Mouse (Mus musculus) spleen, postnatal 14 days (tissue): ENCODE data around the gene Il17re.

Experiments used
- DNase-seq, 2 experiments: peaks; one replicate each; pipeline ENCODE4 v3.0.0; 2021 to 2022; ENCODE audit warnings: low spot score in 2 of 2

Gene Il17re

GRCm38 (mm10) chr6:113443091-113443490 lies 15.2 kb upstream of the Il17re start:
- DNase-seq, result no peak

- DNase-seq, result no peak
These were observed 13.9 kb upstream of the Il17re start for GRCm38 (mm10) chr6:113444207-113444965.

GRCm38 (mm10) chr6:113447639-113448038 lies 10.6 kb upstream of the Il17re start:
- no peak for DNase-seq

- no peak for DNase-seq
These were observed 6.4 kb upstream of the Il17re start for GRCm38 (mm10) chr6:113451839-113452238.

GRCm38 (mm10) chr6:113455007-113455406 lies 3.3 kb upstream of the Il17re start:
- no peak for DNase-seq

- DNase-seq, result no peak
These were observed 351 bp downstream of the Il17re start for GRCm38 (mm10) chr6:113458635-113459034.

- no peak for DNase-seq
These were observed 5.8 kb downstream of the Il17re start for GRCm38 (mm10) chr6:113464040-113464439.

GRCm38 (mm10) chr6:113465602-113466001 lies 7.3 kb downstream of the Il17re start:
- no peak for DNase-seq

- no peak for DNase-seq
These were observed 10.2 kb downstream of the Il17re start for GRCm38 (mm10) chr6:113468512-113468911.

GRCm38 (mm10) chr6:113469021-113469420 lies 10.7 kb downstream of the Il17re start:
- peak; percentile 32 to 66 for DNase-seq

GRCm38 (mm10) chr6:113469432-113469831 lies 11.1 kb downstream of the Il17re start:
- DNase-seq, result peak; percentile 36 to 64

GRCm38 (mm10) chr6:113471297-113471936 lies 13.1 kb downstream of the Il17re start, which contains the start of gene Il17rc:
Gene Il17rc, plus strand, starts transcription at chr6:113471427.
- no peak for DNase-seq

GRCm38 (mm10) chr6:113472061-113472460 lies 13.8 kb downstream of the Il17re start:
- no peak for DNase-seq

GRCm38 (mm10) chr6:113473246-113473645 lies 15.0 kb downstream of the Il17re start:
- DNase-seq, result no peak

GRCm38 (mm10) chr6:113473715-113474114 lies 15.4 kb downstream of the Il17re start:
- no peak for DNase-seq

GRCm38 (mm10) chr6:113477353-113477752 lies 19.1 kb downstream of the Il17re start:
- DNase-seq, result no peak

- DNase-seq, result no peak
These were observed 20.6 kb downstream of the Il17re start for GRCm38 (mm10) chr6:113478906-113479305.

GRCm38 (mm10) chr6:113480555-113481373 lies 22.5 kb downstream of the Il17re start:
- no peak for DNase-seq

- peak in 1 of 2 experiments; percentile 22 for DNase-seq
These were observed 24.3 kb downstream of the Il17re start for GRCm38 (mm10) chr6:113482477-113483099.

- peak; percentile 82 to 85 for DNase-seq
These were observed 24.9 kb downstream of the Il17re start, which contains the start of gene Creld1 for GRCm38 (mm10) chr6:113483100-113483615. Gene Creld1, plus strand, starts transcription at chr6:113483297.

- DNase-seq, result no peak
These were observed 25.4 kb downstream of the Il17re start for GRCm38 (mm10) chr6:113483729-113484128.
